9 mouse cellular contexts compared by ENCODE assay signal in the genomic region with DNA sequence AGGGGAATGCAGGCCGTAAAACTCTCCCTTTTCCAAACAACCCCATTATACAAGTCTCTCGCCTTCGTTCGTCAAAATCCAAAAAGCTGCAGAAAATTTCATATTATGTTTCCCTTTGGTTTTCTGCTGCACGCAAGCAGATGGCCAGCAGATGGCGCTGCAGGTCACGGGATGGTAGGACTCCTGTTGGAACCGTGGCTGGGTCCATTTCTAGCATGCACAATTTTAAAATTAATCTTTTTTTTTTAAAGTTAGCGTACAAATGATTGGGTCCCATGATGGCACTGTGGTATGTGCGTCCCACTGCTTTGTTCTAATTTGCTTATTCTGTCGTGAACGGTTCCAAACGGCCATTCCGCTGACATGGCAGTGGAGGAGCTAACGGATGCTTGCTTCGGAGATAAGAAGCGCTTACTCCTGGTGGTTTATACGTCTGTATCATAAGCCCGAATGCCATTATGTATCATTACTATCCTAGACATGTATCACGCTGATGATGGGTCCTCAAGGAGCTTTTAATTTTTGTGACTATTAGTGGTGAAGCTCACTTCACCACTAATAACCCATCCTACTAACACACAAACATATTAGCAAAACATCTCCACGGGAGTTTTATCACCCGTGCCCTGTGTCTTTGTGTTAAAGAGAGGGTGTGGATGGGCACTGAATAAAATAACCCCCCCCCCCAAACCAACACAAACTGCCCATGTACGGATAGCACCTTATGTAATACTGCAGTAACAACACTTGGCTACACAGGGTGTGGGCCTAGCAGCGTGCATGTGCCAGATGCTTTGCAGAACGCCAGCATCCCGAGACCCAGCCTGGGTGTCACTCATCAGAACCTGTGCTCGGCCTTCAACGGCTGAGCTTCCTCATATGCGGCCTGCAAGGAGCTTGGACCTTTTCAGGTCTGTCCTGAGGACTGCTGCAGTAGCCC.
DNase-seq lines count a peak whose midpoint lies in the region; ATAC-seq and TF ChIP-seq lines count a peak whose summit lies in the region.
"Had no signal": no experiment of that assay in that cellular context is flagged by ENCODE, and none has a peak within 500 bp of the region (broad histone marks: within the 10 kb centered on the region; RNA-seq: fewer than 3 reads in every experiment).

No protein-coding gene starts in this region.

- no peak overlapping the region for H3K9ac ChIP-seq in ES-Bruce4 (ENCODE audit: low read depth, poor library complexity, severe bottlenecking)
- H3K9ac ChIP-seq in midbrain, embryonic 11.5 days (ENCODE audit: low read length) = no peak overlapping the region
- no peak overlapping the region for H3K9ac ChIP-seq in stomach, postnatal 0 days (ENCODE audit: low read length)
- H3K9ac ChIP-seq: liver, embryonic 15.5 days had no signal

- peak; percentile 91 for TF ChIP-seq CTCF in ES-Bruce4 (IDR thresholded peaks at IDR 0.05; ENCODE audit: low read depth, low read length)
- peak; percentile 90 for TF ChIP-seq CTCF in left cerebral cortex, adult 2 months (IDR thresholded peaks at IDR 0.05)
- peak; percentile 91 for TF ChIP-seq CTCF in stomach, postnatal 0 days (IDR thresholded peaks at IDR 0.05; ENCODE audit: low read depth)

- DNase-seq in CD4-positive, CD25-positive, alpha-beta regulatory T cell, adult 2 months (ENCODE audit: low read depth, low spot score) = peak; percentile 31
- DNase-seq in cerebellum, postnatal 10 days = peak; percentile 87 to 92
- peak; percentile 54 for DNase-seq in gastrocnemius, postnatal 14 days
- peak; percentile 51 to 75 for DNase-seq in left cerebral cortex, adult 2 months (ENCODE audit: extremely low spot score in 1 of 2, low spot score in 2 of 2)
- DNase-seq in midbrain, embryonic 11.5 days (ENCODE audit: low spot score, missing footprints) = peak; percentile 97
- DNase-seq in stomach, postnatal 0 days (ENCODE audit: low spot score) = peak; percentile 72

- no peak overlapping the region for H3K4me3 ChIP-seq in ES-Bruce4 (ENCODE audit: low read depth, low read length)
- no peak overlapping the region for H3K4me3 ChIP-seq in left cerebral cortex, adult 2 months
- H3K4me3 ChIP-seq in midbrain, embryonic 11.5 days (ENCODE audit: low read depth, low read length) = no peak overlapping the region
- no peak overlapping the region for H3K4me3 ChIP-seq in stomach, postnatal 0 days (ENCODE audit: low read depth, low read length)
- H3K4me3 ChIP-seq: liver, embryonic 15.5 days had no signal

- no peak for TF ChIP-seq POLR2A in ES-Bruce4 (IDR thresholded peaks at IDR 0.05; ENCODE audit: insufficient read depth, low read length)

- WGBS in midbrain, embryonic 11.5 days = 65% methylated on average over 29 of the region's 29 CpGs
- WGBS in stomach, postnatal 0 days = 63% methylated on average over 29 of the region's 29 CpGs

- ATAC-seq in CD4-positive, CD25-positive, alpha-beta regulatory T cell, adult 4 months = no peak
- ATAC-seq in midbrain, embryonic 11.5 days (ENCODE audit: low FRiP score) = 0 out of 2 replicates have a peak, but pooled peaks have one; percentile 52
- ATAC-seq in stomach, postnatal 0 days (ENCODE audit: low FRiP score, low TSS enrichment) = no peak

- no peak overlapping the region for H3K4me2 ChIP-seq in midbrain, embryonic 11.5 days
- H3K4me2 ChIP-seq in stomach, postnatal 0 days (replicated peaks; ENCODE audit: low read depth) = no peak overlapping the region
- H3K4me2 ChIP-seq: liver, embryonic 15.5 days had no signal

- no peaks in the 10 kb centered on the region for H3K27me3 ChIP-seq in ES-Bruce4 (ENCODE audit: control insufficient read depth, insufficient read depth, low read length, poor library complexity, severe bottlenecking)
- H3K27me3 ChIP-seq in midbrain, embryonic 11.5 days (ENCODE audit: control insufficient read depth, insufficient read depth, low read length) = no peaks in the 10 kb centered on the region
- H3K27me3 ChIP-seq in stomach, postnatal 0 days (ENCODE audit: control insufficient read depth, insufficient read depth, low read length) = no peaks in the 10 kb centered on the region
- H3K27me3 ChIP-seq: liver, embryonic 15.5 days had no signal

- TF ChIP-seq EP300 in ES-Bruce4 (IDR thresholded peaks at IDR 0.05; ENCODE audit: insufficient read depth, low read depth, low read length) = no peak
- no peak for TF ChIP-seq EP300 in stomach, postnatal 0 days (optimal IDR thresholded peaks at IDR 0.05)

- intact Hi-C loops in gastrocnemius, postnatal 14 days (cut with DNase I; ENCODE audit: low total_unique reads) = loop anchor here (10.0 kb wide), 1 partner anchor 478 kb away; no protein-coding TSS in a partner anchor
- intact Hi-C loops in left cerebral cortex, adult 2 months (cut with DNase I) = loop anchor here (1.0 to 2.0 kb wide), 3 partner anchors 133 to 556 kb away; partner anchors contain the start of gene Irak3

- no peaks in the 10 kb centered on the region for H3K9me3 ChIP-seq in ES-Bruce4 (replicated peaks; ENCODE audit: control insufficient read depth, insufficient read depth, low read length, poor library complexity, severe bottlenecking)
- H3K9me3 ChIP-seq in midbrain, embryonic 11.5 days (ENCODE audit: control insufficient read depth, low read length) = no peaks in the 10 kb centered on the region
- H3K9me3 ChIP-seq in stomach, postnatal 0 days (ENCODE audit: control insufficient read depth, low read length) = no peaks in the 10 kb centered on the region
- H3K9me3 ChIP-seq: liver, embryonic 15.5 days had no signal

- H3K4me1 ChIP-seq in ES-Bruce4 (ENCODE audit: control insufficient read depth, insufficient read depth, low read length) = no peaks in the 10 kb centered on the region
- H3K4me1 ChIP-seq in midbrain, embryonic 11.5 days (ENCODE audit: control insufficient read depth, insufficient read depth, low read length) = 0 out of 2 replicates have a peak, but pooled peaks cover under 1% of the 10 kb centered on the region
- H3K4me1 ChIP-seq in stomach, postnatal 0 days (replicated peaks; ENCODE audit: control insufficient read depth, insufficient read depth) = no peaks in the 10 kb centered on the region
- H3K4me1 ChIP-seq: liver, embryonic 15.5 days had no signal

- H3K36me3 ChIP-seq in ES-Bruce4 (ENCODE audit: control insufficient read depth, insufficient read depth, low read length, poor library complexity, severe bottlenecking) = no peaks in the 10 kb centered on the region
- no peaks in the 10 kb centered on the region for H3K36me3 ChIP-seq in midbrain, embryonic 11.5 days (ENCODE audit: control insufficient read depth, insufficient read depth, low read length)
- no peaks in the 10 kb centered on the region for H3K36me3 ChIP-seq in stomach, postnatal 0 days (ENCODE audit: control insufficient read depth, insufficient read depth, low read length)
- H3K36me3 ChIP-seq: liver, embryonic 15.5 days had no signal

- H3K27ac ChIP-seq in ES-Bruce4 (ENCODE audit: insufficient read depth, low read length) = no peak overlapping the region
- no peak overlapping the region for H3K27ac ChIP-seq in left cerebral cortex, adult 2 months
- H3K27ac ChIP-seq in midbrain, embryonic 11.5 days (ENCODE audit: low read depth, low read length) = no peak overlapping the region
- no peak overlapping the region for H3K27ac ChIP-seq in stomach, postnatal 0 days (replicated peaks)
- H3K27ac ChIP-seq: liver, embryonic 15.5 days had no signal

Comparison
In these comparisons a context has a peak if more than half of its experiments do, and no peak if none do; other contexts are left out.
1. DNase-seq: peak in every context shown above with its lines; median percentile 97 in midbrain, embryonic 11.5 days; 90 in cerebellum, postnatal 10 days; 72 in stomach, postnatal 0 days; 63 in left cerebral cortex, adult 2 months; 54 in gastrocnemius, postnatal 14 days; 31 in CD4-positive, CD25-positive, alpha-beta regulatory T cell, adult 2 months.